Mouse (Mus musculus) T-cell, adult 2 months (primary cell): Measurements from ENCODE around the gene Prpf38a.

ENCODE experiments used
- DNase-seq: peaks from one replicate; pipeline ENCODE4 v3.0.0; 2022; ENCODE audit warnings: low spot score

Prpf38a gene

GRCm38 (mm10) chr4:108578840-108579742 is at the start of gene Prpf38a, which contains the start of gene Orc1:
Prpf38a (minus strand) TSS chr4:108579336.
Orc1 (plus strand) TSS chr4:108579423.
- peak; percentile 97 for DNase-seq

- DNase-seq: no peak
Observed at GRCm38 (mm10) chr4:108627066-108627465, 47.9 kb upstream of the Prpf38a start.

GRCm38 (mm10) chr4:108621504-108621903 is 42.4 kb upstream of the Prpf38a start:
- peak; percentile 25 for DNase-seq

GRCm38 (mm10) chr4:108620536-108620935 is 41.4 kb upstream of the Prpf38a start:
- DNase-seq: no peak

- DNase-seq: peak; percentile 96
Observed at GRCm38 (mm10) chr4:108619587-108620341, 40.6 kb upstream of the Prpf38a start, which contains the start of gene Cc2d1b. Cc2d1b (plus strand) TSS chr4:108619940.

GRCm38 (mm10) chr4:108619165-108619564 is 40.0 kb upstream of the Prpf38a start:
- no peak for DNase-seq

- no peak for DNase-seq
Observed at GRCm38 (mm10) chr4:108618586-108618985, 39.5 kb upstream of the Prpf38a start.

- DNase-seq: no peak
Observed at GRCm38 (mm10) chr4:108610935-108611334, 31.8 kb upstream of the Prpf38a start.

GRCm38 (mm10) chr4:108608651-108609050 is 29.5 kb upstream of the Prpf38a start:
- no peak for DNase-seq

- no peak for DNase-seq
Observed at GRCm38 (mm10) chr4:108601870-108602269, 22.7 kb upstream of the Prpf38a start.

- DNase-seq: no peak
Observed at GRCm38 (mm10) chr4:108598306-108598705, 19.2 kb upstream of the Prpf38a start.

GRCm38 (mm10) chr4:108595785-108596184 is 16.6 kb upstream of the Prpf38a start:
- DNase-seq: no peak

- no peak for DNase-seq
Observed at GRCm38 (mm10) chr4:108593376-108593775, 14.2 kb upstream of the Prpf38a start.

GRCm38 (mm10) chr4:108579743-108580411 is 741 bp upstream of the Prpf38a start:
- no peak for DNase-seq

GRCm38 (mm10) chr4:108572644-108573043 is 6.5 kb downstream of the Prpf38a start:
- no peak for DNase-seq

GRCm38 (mm10) chr4:108565026-108565425 is 14.1 kb downstream of the Prpf38a start:
- DNase-seq: no peak

- no peak for DNase-seq
Observed at GRCm38 (mm10) chr4:108539701-108540100, 39.4 kb downstream of the Prpf38a start.
